Mouse (Mus musculus) left cerebral cortex, adult 9 months (tissue): ENCODE measurements around the gene Ccdc181.

Experiments used
- DNase-seq, 2 experiments: peaks; one replicate each; pipeline ENCODE4 v3.0.0; 2022; ENCODE audit warnings: low spot score in 2 of 2

The Ccdc181 gene

DNA sequence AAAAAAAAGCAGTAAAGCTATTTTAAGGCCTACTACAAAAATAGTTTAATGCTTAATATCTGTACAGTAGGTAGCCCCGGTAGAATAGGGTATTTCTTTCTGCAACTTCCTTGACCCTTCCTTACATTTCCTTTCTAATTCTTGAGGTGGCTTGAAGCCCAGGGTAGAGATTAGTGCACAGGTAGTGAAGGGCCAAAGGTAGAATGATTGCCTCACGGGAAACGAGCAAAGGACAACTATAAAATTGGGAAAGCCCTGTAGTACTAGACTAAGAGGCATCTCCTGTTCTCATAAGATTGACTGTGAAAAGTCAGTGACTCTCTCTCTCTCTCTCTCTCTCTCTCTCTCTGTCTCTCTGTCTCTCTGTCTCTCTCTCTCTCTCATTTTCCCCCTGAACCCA is 60.0 kb downstream of the Ccdc181 start:
- no peak for DNase-seq

DNA sequence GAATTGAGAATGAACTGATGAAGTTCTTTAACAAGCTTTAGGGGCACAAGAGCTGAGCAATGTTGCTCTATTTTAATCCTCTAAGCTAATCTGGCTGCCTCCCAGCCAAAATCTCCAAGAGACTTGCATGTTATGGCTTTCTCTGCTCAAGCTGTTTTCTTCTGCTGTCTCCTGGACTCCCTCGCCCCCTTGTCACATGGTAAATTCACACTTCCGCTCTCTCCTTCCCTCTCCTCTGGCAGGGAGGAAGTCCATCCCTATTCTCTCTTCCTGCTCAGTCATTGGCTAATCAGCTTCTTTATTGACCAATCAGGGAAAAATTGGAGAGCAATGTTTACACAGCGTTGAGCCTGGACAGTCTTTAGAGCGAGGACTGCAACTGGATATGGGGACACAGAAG is 60.5 kb downstream of the Ccdc181 start:
- DNase-seq, result peak in 1 of 2 experiments; percentile 65
